Mouse (Mus musculus) layer of hippocampus, adult 18-20 months (tissue): Measurements from ENCODE around the gene Mmp25. TPM values are rescaled to one million over a fixed set of nuclear protein-coding genes. Genes with fewer than 3 reads are reported as not detected.
A peak's percentile ranks its signal among the peaks of the same experiment; 100 is the strongest.
"Not testable (repeated sequence)": the region's sequence is repeated elsewhere in the genome, so short reads cannot be mapped to it uniquely, and the experiment has no call there.

ENCODE experiments used
- DNase-seq, 2 experiments: peaks; one replicate each; pipeline ENCODE4 v3.0.0; 2022; ENCODE audit warnings: low spot score in 2 of 2
- total RNA-seq, 2 experiments: library from RNA; stranded (reverse); gene quantifications; 2 replicates each; pipeline ENCODE4 v1.2.3; 2021

Mmp25 gene
- total RNA-seq, 2 experiments from 2014 or later: 0.10 TPM; not detected in 1

DNA sequence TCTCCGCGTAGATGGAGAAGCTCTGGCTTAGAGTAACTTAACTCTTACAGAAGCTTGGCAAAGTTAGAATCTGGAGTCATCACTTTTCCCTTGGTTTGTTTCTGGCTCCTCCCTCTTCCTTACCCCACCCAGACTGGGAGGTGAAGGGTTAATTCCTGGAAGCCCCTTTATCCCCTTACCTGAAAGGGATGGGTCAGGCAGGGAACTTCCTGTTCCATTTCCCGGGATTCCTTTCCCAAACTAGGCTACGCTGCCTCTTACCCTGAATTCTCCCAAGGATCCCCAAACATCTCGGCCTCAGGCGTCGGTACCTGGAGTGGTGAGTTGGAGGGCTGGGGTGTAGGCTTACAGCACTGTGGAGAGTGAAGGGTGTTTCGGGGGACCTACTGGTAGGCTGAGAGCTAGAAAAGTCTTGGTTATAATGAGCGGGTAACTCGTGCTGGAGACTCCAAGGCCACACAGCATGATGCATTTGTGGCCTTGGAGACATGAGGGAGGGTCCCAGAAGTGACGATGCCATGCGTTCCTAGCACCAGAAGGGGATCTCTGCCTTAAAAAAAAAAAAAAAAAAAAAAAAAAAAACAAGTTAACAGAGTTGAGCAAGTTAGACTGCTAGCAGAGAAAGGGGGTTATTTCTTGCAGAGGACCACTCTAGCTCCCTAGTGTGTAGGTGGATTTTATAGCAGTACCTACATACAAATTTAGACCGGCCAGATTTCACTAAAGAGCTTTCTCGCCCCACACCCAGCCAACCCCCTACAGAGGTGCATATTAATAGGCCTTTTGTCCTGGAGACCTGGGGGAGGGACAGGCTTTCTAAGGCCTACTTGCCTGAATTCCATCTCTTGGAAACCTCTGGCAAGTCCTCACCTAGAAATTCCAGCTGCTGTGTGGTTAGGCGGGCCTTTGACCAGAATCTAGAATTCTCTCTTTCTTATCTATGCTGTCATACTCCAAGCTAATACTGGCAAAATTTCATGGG is 44.1 kb downstream of the Mmp25 start, which contains the start of gene Zscan10:
Gene Zscan10 (plus strand): TSS at position 216 of the 982 bp plus-strand sequence.
- no peak for DNase-seq

GRCm38 (mm10) chr17:23599605-23600063 is 45.4 kb downstream of the Mmp25 start:
- DNase-seq: no peak

DNA sequence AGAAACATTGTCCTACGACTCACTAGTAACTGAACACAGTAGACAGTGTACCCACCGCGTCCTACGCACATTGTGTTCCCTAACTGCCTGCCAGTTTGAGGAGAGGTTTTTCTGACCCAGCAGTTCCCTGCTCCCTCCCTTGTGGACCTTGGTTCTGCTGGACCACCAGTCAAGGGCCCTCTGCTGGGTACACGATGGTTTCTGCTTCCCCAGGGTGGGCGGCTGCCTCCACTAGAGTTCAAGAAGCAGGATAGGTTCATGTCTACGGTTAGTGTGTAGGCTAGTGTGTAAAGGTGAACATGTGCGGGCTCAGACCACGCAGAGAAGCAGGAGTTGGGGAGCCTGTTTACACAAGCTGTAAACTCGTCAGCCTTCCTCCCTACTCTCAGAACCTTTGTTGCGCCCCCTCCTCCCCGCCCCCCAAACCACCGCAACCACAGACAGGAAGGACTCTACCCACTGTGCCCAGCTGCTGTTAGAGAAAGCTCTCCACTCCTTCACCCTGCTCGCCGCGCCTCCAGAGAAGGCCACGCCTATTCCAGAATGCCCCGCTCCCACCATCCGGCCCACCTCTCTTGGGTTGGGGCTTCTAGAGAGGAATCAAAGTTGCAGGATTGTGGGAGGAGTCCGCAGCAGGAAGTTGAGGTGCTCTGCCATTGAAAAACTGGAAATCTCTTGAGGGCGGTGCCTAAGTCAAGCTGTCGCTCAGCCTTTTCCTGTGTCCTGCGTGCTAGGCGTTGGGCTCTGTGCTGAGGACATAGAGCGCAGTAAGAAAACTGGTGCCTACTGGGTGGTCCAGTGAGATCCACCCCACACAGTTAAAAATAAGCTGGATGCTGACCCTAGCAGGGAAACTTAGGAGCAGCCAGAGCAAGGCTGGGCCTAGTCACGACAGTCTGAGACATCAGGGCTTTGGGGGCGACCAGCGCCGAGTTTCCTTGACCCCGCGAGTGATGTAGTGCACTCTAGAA is 46.2 kb downstream of the Mmp25 start, which contains the start of gene Zfp13:
Gene Zfp13 (minus strand): TSS at position 906 of the 971 bp plus-strand sequence.
- peak; percentile 81 to 84 for DNase-seq

- DNase-seq: not testable (repeated sequence)
Measured at GRCm38 (mm10) chr17:23595139-23595538, 49.9 kb downstream of the Mmp25 start.

DNA sequence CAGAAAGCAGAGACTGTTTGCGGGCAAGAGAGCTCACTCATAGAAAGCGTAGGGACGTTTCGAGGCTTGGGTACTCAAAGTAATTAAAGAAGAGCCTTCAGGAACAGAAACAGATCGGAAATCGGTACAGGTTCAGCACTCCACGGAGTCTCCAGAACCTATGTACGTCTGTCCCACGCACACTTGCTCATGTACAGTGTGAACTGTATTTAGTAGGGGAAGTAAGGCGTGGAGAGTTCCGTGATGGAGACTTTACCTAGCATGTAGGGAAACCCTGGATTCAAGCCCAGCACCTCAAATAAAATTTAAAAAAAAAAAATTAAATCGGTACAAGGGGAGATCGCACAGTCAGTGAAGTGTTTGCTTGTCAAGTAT is 52.2 kb downstream of the Mmp25 start:
- DNase-seq: no peak

- DNase-seq: peak; percentile 93 to 97
Measured at GRCm38 (mm10) chr17:23592208-23592925, 52.7 kb downstream of the Mmp25 start.

- DNase-seq: no peak
Measured at GRCm38 (mm10) chr17:23587253-23587652, 57.8 kb downstream of the Mmp25 start.

GRCm38 (mm10) chr17:23585721-23586491 is 59.2 kb downstream of the Mmp25 start:
- DNase-seq: peak; percentile 63 to 84

- DNase-seq: no peak
Measured at GRCm38 (mm10) chr17:23584786-23585185, 60.3 kb downstream of the Mmp25 start.

Other genes starting within 250 kb of the Mmp25 start
- not detected for gene Vmn2r117, start 165.6 kb downstream of the Mmp25 start, total RNA-seq
- gene Zfp213, start 81.0 kb downstream of the Mmp25 start, total RNA-seq: 1 to 10 TPM; 7.9 to 8.0 TPM
- gene Zfp13, start 45.8 kb downstream of the Mmp25 start, total RNA-seq: 10 to 100 TPM; 28.0 to 29.6 TPM
- not detected for gene Zscan10, start 44.4 kb downstream of the Mmp25 start, total RNA-seq
- gene Bicdl2, start 15.2 kb upstream of the Mmp25 start, total RNA-seq: not detected
- gene Hcfc1r1, start 28.3 kb upstream of the Mmp25 start, total RNA-seq: 100 to 1,000 TPM; 117 to 122 TPM
- gene Thoc6, start 28.6 kb upstream of the Mmp25 start, total RNA-seq: 10 to 100 TPM in 1 of 2 experiments, 1 to 10 TPM in 1; 8.8 to 10.0 TPM
- 1 to 10 TPM; 6.4 to 7.0 TPM for gene Tnfrsf12a, start 32.2 kb upstream of the Mmp25 start, total RNA-seq
- not detected for gene Cldn6, start 34.0 kb upstream of the Mmp25 start, total RNA-seq
- gene Cldn9, start 38.7 kb upstream of the Mmp25 start, total RNA-seq: not detected
- gene 1520401A03Rik, start 77.5 kb upstream of the Mmp25 start, total RNA-seq: under 1 TPM in 1 of 2 experiments, not detected in 1; 0.33 TPM
- 1 to 10 TPM; 3.4 to 3.8 TPM for gene Pkmyt1, start 81.1 kb upstream of the Mmp25 start, total RNA-seq
- gene Paqr4, start 95.6 kb upstream of the Mmp25 start, total RNA-seq: 10 to 100 TPM; 52.0 to 53.6 TPM
- under 1 TPM; 0.30 to 0.52 TPM for gene Kremen2, start 100.6 kb upstream of the Mmp25 start, total RNA-seq
- 100 to 1,000 TPM; 390 to 405 TPM for gene Flywch1, start 126.3 kb upstream of the Mmp25 start, total RNA-seq
- gene Flywch2, start 140.8 kb upstream of the Mmp25 start, total RNA-seq: 1 to 10 TPM; 8.6 to 8.7 TPM
- 100 to 1,000 TPM; 509 to 565 TPM for gene Srrm2, start 145.3 kb upstream of the Mmp25 start, total RNA-seq
- 100 to 1,000 TPM; 355 to 375 TPM for gene Elob, start 183.9 kb upstream of the Mmp25 start, total RNA-seq
- under 1 TPM in 1 of 2 experiments, not detected in 1; 0.41 TPM for gene Prss33, start 190.8 kb upstream of the Mmp25 start, total RNA-seq
- not detected for gene Prss32, start 198.6 kb upstream of the Mmp25 start, total RNA-seq
- 1 to 10 TPM in 1 of 2 experiments, under 1 TPM in 1; 0.89 to 2.4 TPM for gene Prss41, start 198.9 kb upstream of the Mmp25 start, total RNA-seq
- not detected for gene Prss21, start 222.8 kb upstream of the Mmp25 start, total RNA-seq
- not detected for gene Dcpp1, start 235.6 kb upstream of the Mmp25 start, total RNA-seq
- not detected for gene Dcpp2, start 235.6 kb upstream of the Mmp25 start, total RNA-seq